Mouse (Mus musculus) embryonic facial prominence, embryonic 14.5 days (tissue): ENCODE measurements around the gene Pank3. TPM values are rescaled to one million over a fixed set of nuclear protein-coding genes. Genes with fewer than 3 reads are reported as not detected.

Experiments
- ATAC-seq: fragments of 200-750 bp; cut with Nextera tagmentation; 2 replicates; pipeline ENCODE4 v1.8.0; 2017; ENCODE audit warnings: low read depth, moderate number of reproducible peaks, moderate TSS enrichment
- DNase-seq: peaks from one replicate; pipeline ENCODE4 v3.0.0-alpha.2; 2015; ENCODE audit warnings: low spot score
- H3K27ac ChIP-seq: fragments of 300-500 bp; sonication (generic); replicated peaks from 2 replicates; pipeline ENCODE4 v1.5.1; 2014; ENCODE audit warnings: low read depth, mild to moderate bottlenecking, low read length, moderate library complexity
- H3K27me3 ChIP-seq: fragments of 300-500 bp; sonication (generic); replicated peaks from 2 replicates; pipeline ENCODE4 v1.6.1; 2014; ENCODE audit warnings: low read length; ENCODE audit not compliant: control insufficient read depth, insufficient read depth
- H3K36me3 ChIP-seq: fragments of 300-500 bp; sonication (generic); 2 replicates; pipeline ENCODE4 v1.6.1; 2014; ENCODE audit warnings: low read length, mixed read lengths; ENCODE audit not compliant: control insufficient read depth, insufficient read depth
- H3K4me1 ChIP-seq: fragments of 300-500 bp; sonication (generic); 2 replicates; pipeline ENCODE4 v1.6.1; 2014; ENCODE audit warnings: antibody characterized with exemption, low read length; ENCODE audit not compliant: control insufficient read depth, insufficient read depth
- H3K4me2 ChIP-seq: fragments of 300-500 bp; sonication (generic); 2 replicates; pipeline ENCODE4 v1.6.1; 2014; ENCODE audit warnings: low read depth, mild to moderate bottlenecking, low read length, moderate library complexity, mixed read lengths
- H3K4me3 ChIP-seq: fragments of 300-500 bp; sonication (generic); 2 replicates; pipeline ENCODE4 v1.5.1; 2014; ENCODE audit warnings: low read depth, mild to moderate bottlenecking, low read length
- H3K9ac ChIP-seq: fragments of 300-500 bp; sonication (generic); 2 replicates; pipeline ENCODE4 v1.6.1; 2014; ENCODE audit warnings: low read depth, mild to moderate bottlenecking, low read length, moderate library complexity, mixed read lengths
- H3K9me3 ChIP-seq: fragments of 300-500 bp; sonication (generic); 2 replicates; pipeline ENCODE4 v1.6.1; 2016; ENCODE audit warnings: low read length; ENCODE audit not compliant: control insufficient read depth
- WGBS: fragments of 180-500 bp; shearing (Covaris S2); extraction: QIAGEN DNeasy Blood & Tissue Kit; methylation state at CpG from one replicate; pipeline ENCODE4 v1.1.7; 2014; 5-methylcytosine and 5-hydroxymethylcytosine counted together
- polyA plus RNA-seq: library from polyadenylated mRNA; unstranded; fragments of >200 nt; fragmentation: Nextera tagmentation; extraction: Ambion mirVana; gene quantifications from 2 replicates; pipeline ENCODE4 v1.2.1, GENCODE M21; 2014

Gene Pank3
- polyA plus RNA-seq, 1 experiment from 2014 or later = 21.4 TPM

DNA sequence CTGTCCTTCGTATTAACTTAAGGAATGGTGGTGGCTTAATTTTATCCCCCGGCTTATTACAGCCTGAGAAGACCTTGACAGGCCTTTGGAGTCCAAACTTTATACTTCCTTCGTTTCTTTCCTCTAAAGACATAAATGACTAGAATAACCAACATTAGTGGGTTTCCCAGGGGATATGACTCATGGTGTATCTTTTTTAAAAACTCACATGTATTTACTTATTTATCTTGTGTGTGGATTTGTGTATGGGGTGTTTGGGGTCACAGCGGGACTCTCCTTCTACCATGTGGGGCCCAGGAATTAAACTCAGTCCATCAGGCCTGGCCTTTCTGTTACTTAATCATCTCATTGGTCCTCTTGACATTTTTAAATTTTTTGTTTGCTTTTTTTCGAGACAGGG is 2.4 kb upstream of the Pank3 start:
- Histone ChIP-seq H3K4me1 (peaks cover 10% of the 10 kb centered on the region), H3K9me3 (no peaks in the 10 kb centered on the region), H3K27ac (no peak overlapping the region), H3K4me3 (no peak overlapping the region), H3K27me3 (no peaks in the 10 kb centered on the region), H3K9ac (no peak overlapping the region), H3K4me2 (no peak overlapping the region), H3K36me3 (no peaks in the 10 kb centered on the region)
- no peak for DNase-seq
- WGBS = 84% methylated on average over 5 of the region's 5 CpGs
- no peak for ATAC-seq

DNA sequence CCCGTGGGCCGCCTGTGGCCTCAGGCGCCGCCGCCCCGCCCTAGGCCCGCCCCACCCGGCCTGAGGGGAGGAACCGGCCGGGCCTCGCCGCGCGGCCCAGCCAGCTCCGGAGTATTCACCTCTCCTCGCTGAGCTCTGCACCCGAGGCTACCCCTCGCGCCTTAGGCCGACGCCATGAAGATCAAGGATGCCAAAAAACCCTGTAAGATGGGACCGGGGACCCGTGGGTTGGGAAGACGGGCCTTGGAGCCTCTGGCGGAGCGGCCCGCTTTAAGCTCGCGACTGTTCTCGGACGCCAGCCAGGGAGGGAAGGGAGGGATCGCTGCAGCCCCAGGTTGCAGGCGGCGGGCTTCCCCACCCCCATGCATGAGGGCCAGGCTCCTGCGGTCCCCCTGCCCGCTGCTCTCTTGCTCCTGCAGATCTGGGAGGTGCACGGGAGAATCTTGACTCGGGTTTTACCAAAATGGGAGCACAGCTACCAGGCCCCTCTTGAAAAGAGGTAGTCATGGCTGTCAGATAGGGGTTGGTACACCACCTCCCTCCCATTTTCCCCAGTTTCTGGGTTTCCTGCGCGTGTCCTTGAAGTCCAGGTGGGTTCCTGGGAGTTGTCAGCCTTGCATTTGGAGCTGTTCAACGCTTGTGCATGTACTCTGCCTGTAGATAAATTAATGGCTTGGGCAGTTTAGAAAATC is 608 bp downstream of the Pank3 start:
- Histone ChIP-seq H3K4me2 (peak overlapping the region; percentile 88), H3K4me3 (peak overlapping the region; percentile 92), H3K27ac (peak overlapping the region; percentile 96), H3K27me3 (no peaks in the 10 kb centered on the region), H3K4me1 (peaks cover 10% of the 10 kb centered on the region), H3K9ac (peak overlapping the region; percentile 96), H3K9me3 (no peaks in the 10 kb centered on the region), H3K36me3 (no peaks in the 10 kb centered on the region)
- peak; percentile 89 for ATAC-seq
- WGBS = under 1% methylated on average over 22 of the region's 41 CpGs
- DNase-seq = peak; percentile 86

DNA sequence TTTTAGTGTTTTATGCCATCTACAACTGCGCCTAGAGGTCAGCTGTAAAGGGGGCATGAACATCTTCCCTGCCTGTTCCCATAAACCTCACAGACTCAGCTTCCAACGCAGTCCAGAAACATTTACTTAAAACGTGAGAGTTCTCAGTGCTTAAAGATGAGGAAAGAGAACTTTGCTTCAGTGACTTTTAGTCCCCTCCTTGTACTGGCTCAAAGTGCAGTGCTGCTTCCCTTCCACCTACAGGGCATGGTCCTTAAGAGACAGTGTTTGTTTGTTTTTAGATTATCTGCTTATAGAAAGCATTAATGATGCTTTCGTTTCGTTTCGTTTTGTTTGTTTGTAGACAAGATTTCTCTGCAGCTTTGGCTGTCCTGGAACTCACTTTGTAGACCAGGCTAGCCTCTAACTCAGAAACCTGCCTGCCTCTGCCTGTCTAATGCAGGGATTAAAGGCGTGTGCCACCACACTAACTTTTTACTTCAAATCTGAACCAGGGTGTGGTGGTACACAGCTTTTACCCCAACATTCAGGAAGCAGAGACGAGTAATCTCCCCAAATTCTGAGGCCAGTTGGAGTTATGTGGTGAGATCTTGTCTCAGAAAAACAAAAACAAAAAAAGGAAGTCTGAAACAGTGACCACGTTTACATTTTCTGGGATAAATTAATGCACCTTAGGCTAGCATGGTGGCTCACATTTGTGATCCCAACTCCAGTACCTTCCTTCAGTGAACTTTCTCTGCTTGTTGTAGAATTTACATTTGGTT is 1.6 kb downstream of the Pank3 start:
- no peak for ATAC-seq
- no peak for DNase-seq
- 55% methylated on average over 9 of the region's 9 CpGs for WGBS
- peak overlapping the region; percentile 88 for H3K4me2 ChIP-seq
- peaks cover 2% of the 10 kb centered on the region; the same call in 1 of the 2 replicates for H3K36me3 ChIP-seq
- H3K4me1 ChIP-seq = peaks cover 10% of the 10 kb centered on the region
- no peaks in the 10 kb centered on the region for H3K9me3 ChIP-seq
- no peaks in the 10 kb centered on the region for H3K27me3 ChIP-seq
- no peak overlapping the region for H3K27ac ChIP-seq
- peak overlapping the region; percentile 96 for H3K9ac ChIP-seq
- peak overlapping the region; percentile 92 for H3K4me3 ChIP-seq

DNA sequence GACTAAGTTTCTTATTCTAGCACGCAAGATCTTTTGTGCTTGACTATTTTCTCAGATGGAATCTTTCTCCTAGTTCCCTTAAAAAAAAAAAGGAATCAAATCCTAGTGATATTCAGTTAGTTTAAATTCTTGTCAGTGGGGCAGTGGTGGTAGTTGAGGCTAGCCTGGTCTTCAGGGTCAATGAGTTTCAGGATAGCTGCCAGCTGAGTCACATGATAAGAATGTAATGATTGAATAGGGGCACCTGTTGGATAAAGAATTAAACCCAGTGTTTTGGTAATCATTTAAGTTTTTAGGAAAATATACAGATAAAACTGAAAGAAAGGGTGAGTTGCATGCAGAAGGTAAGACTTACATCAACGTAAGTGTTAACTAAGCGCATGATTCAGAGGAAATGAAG is 6.3 kb downstream of the Pank3 start:
- Histone ChIP-seq H3K27me3 (no peaks in the 10 kb centered on the region), H3K4me1 (peaks cover 8% of the 10 kb centered on the region), H3K9ac (no peak overlapping the region), H3K4me3 (no peak overlapping the region), H3K9me3 (no peaks in the 10 kb centered on the region), H3K27ac (no peak overlapping the region), H3K36me3 (peaks cover 46% of the 10 kb centered on the region), H3K4me2 (no peak overlapping the region)
- DNase-seq (no peak), ATAC-seq (no peak)
- WGBS = 96% methylated on average over 3 of the region's 3 CpGs

DNA sequence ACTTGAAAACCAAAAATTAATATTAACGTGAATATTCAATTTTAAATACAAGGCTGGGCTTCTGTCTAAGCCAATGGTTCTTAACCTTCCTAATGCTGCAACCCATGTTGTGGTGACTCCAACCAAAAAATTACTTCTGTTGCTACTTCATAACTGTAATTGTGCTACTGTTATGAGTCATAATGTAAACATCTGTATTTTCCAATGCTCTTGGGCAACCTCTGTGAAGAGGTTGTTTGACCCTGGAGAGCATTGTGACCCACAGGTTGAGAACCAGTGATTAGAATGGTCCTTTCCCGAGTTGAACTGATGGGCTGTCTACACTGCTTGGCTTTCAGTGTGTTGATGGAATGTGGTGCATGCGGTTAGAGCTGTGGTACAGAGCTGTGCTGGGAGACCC is 7.2 kb downstream of the Pank3 start:
- Histone ChIP-seq H3K9me3 (no peaks in the 10 kb centered on the region), H3K27ac (no peak overlapping the region), H3K4me3 (no peak overlapping the region), H3K36me3 (peaks cover 50% of the 10 kb centered on the region), H3K27me3 (no peaks in the 10 kb centered on the region), H3K4me1 (no peaks in the 10 kb centered on the region), H3K9ac (no peak overlapping the region), H3K4me2 (no peak overlapping the region)
- DNase-seq (no peak), ATAC-seq (no peak)
- 93% methylated on average over 3 of the region's 3 CpGs for WGBS

DNA sequence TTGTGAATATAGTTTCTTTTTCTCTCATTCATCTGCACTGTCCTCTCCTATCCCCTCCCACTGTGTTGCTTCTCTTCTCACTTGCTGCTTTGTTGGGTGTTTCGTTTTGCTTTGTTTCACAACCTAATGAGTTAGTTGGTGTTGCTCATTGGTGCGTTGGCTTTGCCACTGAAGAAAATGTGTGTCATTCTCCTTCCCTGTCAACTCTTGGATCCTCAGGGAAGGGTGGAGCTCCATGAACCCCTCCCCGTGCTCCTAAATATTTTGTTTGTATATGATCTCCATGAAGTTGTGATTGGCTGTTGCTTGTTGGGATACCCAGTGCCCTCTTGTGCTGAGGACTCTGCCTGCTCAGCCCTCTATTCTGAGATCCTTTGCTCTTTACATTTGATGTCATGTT is 11.1 kb downstream of the Pank3 start:
- 84% methylated on average over 3 of the region's 3 CpGs for WGBS
- Histone ChIP-seq H3K4me1 (no peaks in the 10 kb centered on the region), H3K9me3 (no peaks in the 10 kb centered on the region), H3K4me3 (no peak overlapping the region), H3K9ac (no peak overlapping the region), H3K27me3 (no peaks in the 10 kb centered on the region), H3K27ac (no peak overlapping the region), H3K4me2 (no peak overlapping the region), H3K36me3 (peaks cover 89% of the 10 kb centered on the region)
- DNase-seq = no peak
- ATAC-seq = no peak

DNA sequence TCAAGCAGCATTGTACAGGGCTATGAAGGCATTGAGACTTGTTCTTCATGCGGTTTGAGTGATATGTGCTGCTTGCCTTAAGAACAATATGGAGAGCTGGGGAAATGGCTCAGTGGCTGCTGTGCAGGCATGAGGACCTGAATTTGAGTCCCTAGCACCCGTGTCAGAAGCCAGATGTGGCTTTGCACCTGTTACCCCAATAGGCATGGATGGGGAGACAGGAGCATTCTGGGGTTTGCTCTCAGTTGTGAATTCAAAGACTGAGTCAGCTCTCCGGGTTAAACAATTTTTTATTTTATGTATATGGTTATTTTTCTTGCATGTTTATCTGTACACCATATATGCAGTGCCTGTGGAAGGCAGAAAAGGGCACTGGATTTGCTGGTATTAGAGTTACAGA is 13.2 kb downstream of the Pank3 start:
- Histone ChIP-seq H3K4me2 (no peak overlapping the region), H3K4me1 (no peaks in the 10 kb centered on the region), H3K9me3 (no peaks in the 10 kb centered on the region), H3K36me3 (peaks cover 83% of the 10 kb centered on the region), H3K4me3 (no peak overlapping the region), H3K27ac (no peak overlapping the region), H3K27me3 (no peaks in the 10 kb centered on the region), H3K9ac (no peak overlapping the region)
- 95% methylated on average over 3 of the region's 3 CpGs for WGBS
- DNase-seq = no peak
- no peak for ATAC-seq

DNA sequence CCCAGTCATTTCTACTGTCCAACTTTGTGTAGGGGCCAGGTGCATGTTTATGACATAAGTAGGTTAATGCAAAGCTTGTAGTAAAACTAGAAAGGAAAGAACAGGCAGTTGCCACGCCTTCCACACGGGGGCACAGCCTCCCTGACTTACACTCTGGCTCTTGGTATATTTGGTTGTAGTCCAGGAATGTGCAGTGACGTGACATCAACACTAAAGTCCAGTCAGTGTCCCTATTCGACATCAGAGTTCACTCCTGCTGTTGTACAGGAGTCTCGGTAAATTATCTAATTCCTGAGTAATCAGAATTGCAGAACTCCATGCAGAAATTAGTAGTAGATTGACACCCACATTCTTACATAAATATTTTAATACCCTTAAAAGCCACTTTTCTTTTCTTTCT is 13.8 kb downstream of the Pank3 start:
- no peaks in the 10 kb centered on the region for H3K9me3 ChIP-seq
- H3K27ac ChIP-seq = no peak overlapping the region
- ATAC-seq = no peak
- H3K9ac ChIP-seq = no peak overlapping the region
- no peak for DNase-seq
- H3K36me3 ChIP-seq = peaks cover 77% of the 10 kb centered on the region
- H3K4me3 ChIP-seq = no peak overlapping the region
- H3K4me1 ChIP-seq = no peaks in the 10 kb centered on the region
- no peak overlapping the region for H3K4me2 ChIP-seq
- 91% methylated on average over 5 of the region's 5 CpGs for WGBS
- H3K27me3 ChIP-seq = no peaks in the 10 kb centered on the region

DNA sequence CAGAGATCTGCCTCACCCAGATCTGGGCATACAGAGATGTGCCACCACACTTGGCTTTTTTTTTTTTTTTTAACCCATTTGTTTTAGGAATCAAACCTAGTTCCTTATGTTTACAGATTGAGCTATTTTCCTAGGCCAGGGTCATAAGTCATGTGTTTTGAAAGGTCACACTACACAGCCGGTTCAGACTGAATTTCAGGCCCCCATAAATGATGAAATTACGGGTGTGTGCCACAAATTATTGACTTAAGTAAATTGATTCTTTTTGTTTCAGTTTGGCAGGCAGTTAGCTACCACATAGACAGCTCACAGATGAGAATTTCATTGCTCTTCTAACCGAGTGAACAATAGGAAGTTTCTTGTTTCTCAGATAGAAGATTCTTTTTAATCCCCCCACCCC is 14.7 kb downstream of the Pank3 start:
- no peak overlapping the region for H3K27ac ChIP-seq

More for the DNA sequence above, 14.7 kb downstream of the Pank3 start:
- Histone ChIP-seq H3K4me2 (no peak overlapping the region), H3K27me3 (no peaks in the 10 kb centered on the region), H3K4me1 (no peaks in the 10 kb centered on the region), H3K36me3 (peaks cover 74% of the 10 kb centered on the region), H3K4me3 (no peak overlapping the region), H3K9me3 (no peaks in the 10 kb centered on the region), H3K9ac (no peak overlapping the region)
- ATAC-seq (no peak), DNase-seq (no peak)
- 86% methylated on average over 3 of the region's 3 CpGs for WGBS
